Mouse (Mus musculus) kidney, postnatal 0 days (tissue): Measurements from ENCODE around the gene Selenot. TPM values are rescaled to one million over a fixed set of nuclear protein-coding genes. Genes with fewer than 3 reads are reported as not detected.
"Not testable (repeated sequence)": the region's sequence is repeated elsewhere in the genome, so short reads cannot be mapped to it uniquely, and the experiment has no call there.

Source experiments
- ATAC-seq: fragments of 200-750 bp; cut with Nextera tagmentation; replicated peaks from 2 replicates; pipeline ENCODE4 v1.8.0; 2017; ENCODE audit warnings: low read depth, moderate number of reproducible peaks, moderate TSS enrichment, moderate library complexity; ENCODE audit not compliant: low FRiP score
- DNase-seq: peaks from one replicate; pipeline ENCODE4 v3.0.0-alpha.2; 2016; ENCODE audit warnings: low spot score
- H3K27ac ChIP-seq: fragments of 300-500 bp; sonication (generic); 2 replicates; pipeline ENCODE4 v1.5.1; 2014; ENCODE audit warnings: mild to moderate bottlenecking
- H3K27me3 ChIP-seq: fragments of 300-500 bp; sonication (generic); 2 replicates; pipeline ENCODE4 v1.6.1; 2014; ENCODE audit warnings: low read length, mixed read lengths; ENCODE audit not compliant: insufficient read depth
- H3K36me3 ChIP-seq: fragments of 300-500 bp; sonication (generic); 2 replicates; pipeline ENCODE4 v1.6.1; 2014; ENCODE audit warnings: low read length, mixed read lengths; ENCODE audit not compliant: insufficient read depth
- H3K4me1 ChIP-seq: fragments of 300-500 bp; sonication (generic); replicated peaks from 2 replicates; pipeline ENCODE4 v1.6.1; 2014; ENCODE audit warnings: antibody characterized with exemption, low read length, mixed read lengths; ENCODE audit not compliant: insufficient read depth
- H3K4me2 ChIP-seq: fragments of 300-500 bp; sonication (generic); 2 replicates; pipeline ENCODE4 v1.6.1; 2014; ENCODE audit warnings: mild to moderate bottlenecking, low read length, moderate library complexity, mixed read lengths
- H3K4me3 ChIP-seq: fragments of 300-500 bp; sonication (generic); replicated peaks from 2 replicates; pipeline ENCODE4 v1.5.1; 2014; ENCODE audit warnings: low read depth, low read length
- H3K9ac ChIP-seq: fragments of 300-500 bp; sonication (generic); 2 replicates; pipeline ENCODE4 v1.6.1; 2014; ENCODE audit warnings: low read depth, low read length
- H3K9me3 ChIP-seq: fragments of 300-500 bp; sonication (generic); replicated peaks from 2 replicates; pipeline ENCODE4 v1.6.1; 2016; ENCODE audit warnings: low read length, inconsistent platforms, mixed read lengths
- CTCF ChIP-seq: IDR thresholded peaks from 2 replicates; pipeline ENCODE4 v1.5.1; 2016; ENCODE audit warnings: antibody characterized with exemption, low read depth, mild to moderate bottlenecking, moderate library complexity
- WGBS: fragments of 180-500 bp; shearing (Covaris S2); extraction: QIAGEN DNeasy Blood & Tissue Kit; methylation state at CpG from one replicate; pipeline ENCODE4 v1.1.7; 2014; 5-methylcytosine and 5-hydroxymethylcytosine counted together
- polyA plus RNA-seq: library from polyadenylated mRNA; unstranded; fragments of >200 nt; fragmentation: Nextera tagmentation; extraction: Ambion mirVana; gene quantifications from 2 replicates; pipeline ENCODE4 v1.2.1, GENCODE M21; 2015

Gene Selenot
- polyA plus RNA-seq, 1 experiment from 2014 or later: 24.9 TPM

- Histone ChIP-seq H3K4me2 (no peak overlapping the region), H3K9ac (no peak overlapping the region), H3K4me1 (no peaks in the 10 kb centered on the region), H3K9me3 (no peaks in the 10 kb centered on the region), H3K4me3 (no peak overlapping the region), H3K27ac (no peak overlapping the region), H3K36me3 (no peaks in the 10 kb centered on the region), H3K27me3 (no peaks in the 10 kb centered on the region)
- TF ChIP-seq CTCF: no peak
- ATAC-seq: no peak
- DNase-seq: no peak
- whole genome bisulfite sequencing: 75% methylated on average over 3 of the region's 3 CpGs
Observed at GRCm38 (mm10) chr3:58570821-58571220, 5.6 kb upstream of the Selenot start.

GRCm38 (mm10) chr3:58577067-58577503 lies 649 bp downstream of the Selenot start:
- Histone ChIP-seq H3K4me1 (no peaks in the 10 kb centered on the region), H3K36me3 (no peaks in the 10 kb centered on the region), H3K4me3 (peak overlapping the region; percentile 59), H3K27ac (peak overlapping the region; percentile 97), H3K4me2 (peak overlapping the region; percentile 67), H3K9me3 (no peaks in the 10 kb centered on the region), H3K9ac (peak overlapping the region; percentile 89), H3K27me3 (no peaks in the 10 kb centered on the region)
- WGBS: under 1% methylated on average over 31 of the region's 36 CpGs
- peak; percentile 70 for ATAC-seq
- peak; percentile 65 for DNase-seq
- TF ChIP-seq CTCF: no peak

- Histone ChIP-seq H3K4me2 (peak overlapping the region; percentile 67), H3K36me3 (no peaks in the 10 kb centered on the region), H3K9me3 (no peaks in the 10 kb centered on the region), H3K27ac (peak overlapping the region; percentile 97), H3K9ac (peak overlapping the region; percentile 89), H3K27me3 (no peaks in the 10 kb centered on the region), H3K4me3 (peak overlapping the region; percentile 59), H3K4me1 (no peaks in the 10 kb centered on the region)
- no peak for TF ChIP-seq CTCF
- DNase-seq: peak; percentile 50
- WGBS: 8% methylated on average over 8 of the region's 8 CpGs
- ATAC-seq: no peak
Observed at GRCm38 (mm10) chr3:58577506-58578050, 1.1 kb downstream of the Selenot start.

GRCm38 (mm10) chr3:58581530-58581929 lies 5.1 kb downstream of the Selenot start:
- H3K27me3 ChIP-seq: no peaks in the 10 kb centered on the region
- H3K4me3 ChIP-seq: no peak overlapping the region
- 74% methylated on average over 4 of the region's 4 CpGs for WGBS
- H3K4me2 ChIP-seq: no peak overlapping the region
- no peaks in the 10 kb centered on the region for H3K9me3 ChIP-seq
- TF ChIP-seq CTCF: no peak
- no peaks in the 10 kb centered on the region for H3K4me1 ChIP-seq
- ATAC-seq (no peak), DNase-seq (no peak)
- peaks cover 8% of the 10 kb centered on the region; the same call in 1 of the 2 replicates for H3K36me3 ChIP-seq
- no peak overlapping the region for H3K27ac ChIP-seq
- H3K9ac ChIP-seq: no peak overlapping the region

- TF ChIP-seq CTCF: no peak
- H3K4me1 ChIP-seq: no peaks in the 10 kb centered on the region
- no peaks in the 10 kb centered on the region for H3K9me3 ChIP-seq
- no peak for ATAC-seq
- no peak overlapping the region for H3K4me2 ChIP-seq
- H3K36me3 ChIP-seq: peaks cover 12% of the 10 kb centered on the region; the same call in 1 of the 2 replicates
- H3K4me3 ChIP-seq: no peak overlapping the region
- no peak overlapping the region for H3K9ac ChIP-seq
- no peaks in the 10 kb centered on the region for H3K27me3 ChIP-seq
- 76% methylated on average over 5 of the region's 5 CpGs for WGBS
- DNase-seq: no peak
- no peak overlapping the region for H3K27ac ChIP-seq
Observed at GRCm38 (mm10) chr3:58582297-58582696, 5.9 kb downstream of the Selenot start.

- Histone ChIP-seq H3K4me2 (no peak overlapping the region), H3K36me3 (peaks cover 12% of the 10 kb centered on the region; the same call in 1 of the 2 replicates), H3K9me3 (no peaks in the 10 kb centered on the region), H3K9ac (no peak overlapping the region), H3K4me1 (no peaks in the 10 kb centered on the region), H3K27me3 (no peaks in the 10 kb centered on the region), H3K4me3 (no peak overlapping the region), H3K27ac (no peak overlapping the region)
- ATAC-seq: no peak
- 75% methylated on average over 5 of the region's 5 CpGs for WGBS
- no peak for TF ChIP-seq CTCF
- no peak for DNase-seq
Observed at GRCm38 (mm10) chr3:58582788-58583426, 6.5 kb downstream of the Selenot start.

- peaks cover 28% of the 10 kb centered on the region; the same call in 1 of the 2 replicates for H3K36me3 ChIP-seq
- H3K4me3 ChIP-seq, H3K4me2 ChIP-seq, H3K9ac ChIP-seq, ATAC-seq, H3K4me1 ChIP-seq, H3K9me3 ChIP-seq, H3K27me3 ChIP-seq, H3K27ac ChIP-seq, DNase-seq: not testable (repeated sequence)
- WGBS: 89% methylated on average over 4 of the region's 4 CpGs
Observed at GRCm38 (mm10) chr3:58590544-58590943, 14.1 kb downstream of the Selenot start.

GRCm38 (mm10) chr3:58592666-58593065 lies 16.2 kb downstream of the Selenot start:
- not testable (repeated sequence) for ATAC-seq
- WGBS: 94% methylated on average over 7 of the region's 7 CpGs

More at GRCm38 (mm10) chr3:58592666-58593065, 16.2 kb downstream of the Selenot start:
- peaks cover 16% of the 10 kb centered on the region; the same call in 1 of the 2 replicates for H3K36me3 ChIP-seq
- not testable (repeated sequence) for H3K9ac ChIP-seq, H3K4me2 ChIP-seq, H3K4me3 ChIP-seq, DNase-seq, H3K27me3 ChIP-seq, H3K27ac ChIP-seq, H3K4me1 ChIP-seq, H3K9me3 ChIP-seq
